Mouse (Mus musculus) brain, embryonic 14.5 days (tissue): ENCODE measurements at regions not wholly inside any gene's neighbourhood (a gene's known extent, or its start where the extent isn't known, plus 50 kb on each side); places are given as distances from the start of the nearest gene placed in this dataset.
A peak's percentile ranks its signal among the peaks of the same experiment; 100 is the strongest.

ENCODE experiments used
- DNase-seq: peaks from one replicate; pipeline ENCODE4 v3.0.0-alpha.2; 2011; ENCODE audit warnings: low read depth
- CTCF ChIP-seq: fragments of 200-500 bp; IDR thresholded peaks from 2 replicates; pipeline ENCODE4 v1.5.1; 2012; ENCODE audit warnings: inconsistent platforms, mild to moderate bottlenecking, moderate library complexity, borderline replicate concordance; ENCODE audit not compliant: insufficient read depth, insufficient read length; ENCODE audit errors: extremely low read depth
- POLR2A ChIP-seq: fragments of 200-500 bp; IDR thresholded peaks from 2 replicates; pipeline ENCODE4 v1.6.1; 2012; ENCODE audit warnings: mild to moderate bottlenecking, inconsistent platforms, borderline replicate concordance; ENCODE audit not compliant: poor library complexity, insufficient read depth, insufficient read length, severe bottlenecking; ENCODE audit errors: extremely low read depth

DNA sequence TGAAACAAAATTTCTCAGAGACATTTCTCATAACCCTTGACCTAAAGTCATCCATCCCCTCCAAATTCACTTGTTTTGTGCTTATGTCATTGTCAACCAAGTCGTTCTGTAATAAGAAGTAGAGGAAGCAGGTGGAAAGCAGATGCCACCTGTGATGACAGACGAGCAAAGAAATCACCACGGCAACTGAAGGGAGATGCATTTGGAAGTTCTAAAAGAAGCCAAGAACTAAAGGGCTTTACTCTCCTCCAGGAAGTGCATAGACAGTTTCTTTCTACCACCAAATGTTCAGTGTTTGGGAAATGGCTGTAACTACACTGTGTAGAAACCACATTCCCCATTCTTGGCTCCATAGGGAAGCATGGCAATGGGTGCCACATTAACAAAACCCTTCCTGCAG lies 317.4 kb downstream of the Gm10184 start:
- DNase-seq: no peak
- TF ChIP-seq POLR2A (no peak), CTCF (no peak)

DNA sequence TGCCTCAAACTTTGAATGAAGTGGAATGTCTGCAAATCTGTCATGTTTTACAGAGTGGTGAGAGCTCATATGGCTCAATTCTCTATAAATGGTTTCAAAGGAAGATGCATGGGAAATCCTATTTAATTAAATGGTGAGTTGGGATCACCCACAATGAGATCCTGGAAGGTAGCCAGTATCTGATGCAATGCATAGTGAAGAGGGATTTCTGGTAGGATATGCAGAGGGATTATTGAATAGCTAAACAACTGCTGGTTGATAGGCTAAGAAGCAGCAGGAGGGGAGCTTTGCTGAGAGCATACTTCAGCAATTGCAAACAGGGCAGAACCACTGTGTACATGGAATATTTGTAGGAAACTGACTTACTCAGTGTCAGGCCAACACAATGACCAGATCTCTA lies 350.7 kb downstream of the Gm10184 start:
- peak; percentile 78 for DNase-seq
- no peak for TF ChIP-seq CTCF
- no peak for TF ChIP-seq POLR2A

DNA sequence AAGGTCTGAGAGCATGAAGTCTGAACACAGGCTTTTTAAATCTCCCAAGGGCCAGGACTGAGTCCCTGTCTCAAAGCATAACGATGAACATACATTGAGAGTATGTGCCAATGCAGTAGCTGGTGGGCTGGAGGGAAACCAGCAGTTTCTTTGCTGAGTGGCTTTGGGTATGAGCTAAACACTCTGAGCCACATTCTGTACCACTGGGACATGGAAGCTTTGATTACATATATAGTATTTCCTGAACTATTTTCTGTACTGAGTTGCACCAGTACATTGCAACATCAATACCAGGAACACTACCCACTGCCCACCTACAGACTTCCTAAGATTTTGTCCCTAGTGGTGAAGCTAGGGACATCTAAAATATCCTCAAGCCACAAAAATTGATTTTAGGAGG lies 354.3 kb upstream of the Fshr start:
- TF ChIP-seq POLR2A (no peak), CTCF (no peak)
- no peak for DNase-seq

DNA sequence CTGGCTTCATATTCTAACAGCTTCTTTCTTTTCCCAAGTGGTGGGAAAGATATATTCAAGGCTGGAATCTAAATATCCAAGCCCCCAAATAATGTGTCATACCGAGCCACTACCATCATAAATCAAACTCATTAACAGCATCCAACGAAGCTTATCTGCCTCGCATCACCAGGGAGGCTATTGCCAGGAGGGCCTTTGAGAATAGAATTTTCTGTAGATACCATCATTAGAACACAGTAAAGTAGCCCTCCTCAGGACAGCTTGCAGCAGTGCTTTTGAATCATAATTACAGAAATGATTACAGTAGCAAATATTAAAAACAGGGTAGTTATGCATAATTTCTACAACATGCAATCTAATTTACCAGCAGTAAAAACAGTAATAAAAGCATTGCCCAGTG lies 353.1 kb upstream of the Fshr start:
- DNase-seq: peak; percentile 39
- no peak for TF ChIP-seq POLR2A
- TF ChIP-seq CTCF: no peak

DNA sequence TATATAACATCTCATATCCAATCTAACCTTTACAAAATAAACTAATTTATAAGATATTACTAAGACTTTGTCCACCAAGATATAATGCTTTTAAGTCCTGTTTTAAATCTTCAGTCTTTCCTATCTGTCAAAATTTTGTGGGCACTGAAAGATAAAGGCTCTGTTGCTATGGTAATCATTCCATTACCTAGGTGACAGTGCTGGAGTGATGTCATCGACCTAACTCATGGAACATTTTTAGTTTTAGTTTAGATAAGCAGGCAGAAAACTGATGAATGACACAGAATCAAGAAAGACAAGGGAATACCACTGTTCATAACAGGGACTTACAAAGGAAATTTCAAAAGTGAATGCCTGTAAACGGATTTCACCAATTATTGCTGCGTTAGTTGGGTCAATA lies 350.3 kb upstream of the Fshr start:
- no peak for DNase-seq
- no peak for TF ChIP-seq CTCF
- TF ChIP-seq POLR2A: no peak

DNA sequence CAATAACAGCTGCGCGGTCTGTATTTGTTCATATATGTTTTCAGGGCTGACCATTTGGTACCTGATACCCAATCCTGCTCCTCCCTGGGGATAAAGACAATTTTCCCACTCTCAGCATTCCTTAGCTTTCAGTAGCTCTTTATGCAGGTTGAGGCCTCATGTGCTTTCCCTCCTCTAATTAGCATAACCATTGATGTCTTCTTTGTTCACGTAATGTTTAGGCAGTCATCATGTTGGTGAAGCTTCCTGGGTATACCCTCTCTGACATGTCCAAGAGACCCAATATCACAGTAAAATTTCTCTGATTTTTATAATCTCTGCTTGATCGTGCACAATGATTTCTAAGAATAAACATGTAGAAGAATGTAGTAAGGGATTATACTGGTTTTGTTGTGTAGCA lies 321.4 kb upstream of the Fshr start:
- DNase-seq: no peak
- TF ChIP-seq POLR2A: no peak
- TF ChIP-seq CTCF: no peak

DNA sequence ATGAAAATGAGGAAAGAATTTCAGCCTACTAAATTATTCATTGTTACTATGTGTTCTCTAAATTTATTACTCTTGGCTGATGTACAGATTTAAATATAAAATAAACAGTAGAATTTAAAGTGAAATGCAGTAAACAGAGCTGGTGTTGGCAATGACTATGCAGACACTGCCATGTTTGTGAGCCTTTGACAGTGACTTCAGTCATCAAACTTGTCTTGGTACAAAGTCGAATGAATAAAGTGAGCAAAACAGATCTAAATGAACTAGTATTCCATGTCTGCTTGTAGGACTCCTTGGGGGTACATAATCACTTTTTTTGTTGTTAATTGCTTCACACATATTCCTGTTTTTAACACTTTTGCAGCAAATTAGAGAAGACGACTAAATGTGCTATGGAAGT lies 318.9 kb upstream of the Fshr start:
- TF ChIP-seq POLR2A (no peak), CTCF (no peak)
- DNase-seq: peak; percentile 27

DNA sequence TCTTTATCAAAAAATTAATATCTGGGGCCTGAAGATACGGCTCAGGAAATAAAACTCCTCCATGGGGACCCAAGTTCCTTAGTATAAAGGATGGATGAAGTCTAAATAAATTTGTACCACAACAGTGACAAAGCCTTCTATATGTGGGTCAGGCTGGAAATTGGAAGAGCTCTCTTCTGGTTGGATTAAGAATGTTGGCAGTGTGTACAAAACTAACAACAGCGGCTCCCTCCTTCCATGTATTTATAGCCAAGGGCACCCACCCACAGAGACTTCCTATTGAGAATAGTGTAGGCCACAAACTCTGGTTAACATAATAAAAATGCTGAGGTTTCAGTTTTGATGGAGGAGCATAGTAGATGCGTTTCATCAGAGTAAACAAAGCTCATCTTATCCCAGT lies 304.8 kb upstream of the Fshr start:
- DNase-seq: no peak
- no peak for TF ChIP-seq CTCF
- no peak for TF ChIP-seq POLR2A

DNA sequence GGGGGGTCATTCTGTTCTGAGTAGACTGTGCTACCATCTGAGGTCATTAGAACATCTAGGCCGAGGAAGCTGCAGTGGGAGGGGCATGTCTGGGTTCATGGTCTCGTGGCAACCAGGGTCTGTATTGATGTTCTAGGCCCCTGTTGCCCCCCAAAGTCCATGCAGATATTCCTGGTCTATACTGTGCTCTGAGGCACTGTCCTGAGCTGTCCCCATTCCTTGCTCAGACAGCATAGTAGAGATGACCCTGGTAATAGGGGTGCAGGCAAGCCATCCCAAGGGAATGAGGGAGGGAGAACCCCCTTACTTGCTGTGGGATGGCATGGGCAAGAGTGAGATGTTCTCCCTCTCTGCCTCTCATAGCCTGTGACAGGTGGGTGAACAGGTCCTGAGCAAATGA lies 293.1 kb upstream of the Fshr start:
- no peak for TF ChIP-seq CTCF
- no peak for TF ChIP-seq POLR2A
- DNase-seq: no peak

DNA sequence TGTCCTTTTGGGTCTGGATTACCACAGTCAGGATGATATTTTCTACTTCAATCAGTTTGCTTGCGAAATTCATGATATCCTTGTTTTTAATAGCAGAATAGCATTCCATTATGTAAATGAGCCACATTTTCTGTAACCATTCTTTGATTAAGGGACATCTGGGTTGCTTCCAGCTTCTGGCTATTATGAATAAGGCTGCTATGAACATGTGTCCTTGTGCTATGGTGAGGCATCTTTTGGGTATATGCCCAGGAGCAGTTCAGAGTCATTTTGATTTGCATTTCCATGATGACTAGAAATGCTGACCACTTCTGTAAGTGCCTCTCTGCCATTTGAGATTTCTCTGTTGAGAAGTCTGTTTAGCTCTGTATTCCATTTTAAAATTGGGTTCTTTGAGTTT lies 266.0 kb upstream of the Fshr start:
- TF ChIP-seq CTCF: no peak
- no peak for TF ChIP-seq POLR2A
- no peak for DNase-seq

DNA sequence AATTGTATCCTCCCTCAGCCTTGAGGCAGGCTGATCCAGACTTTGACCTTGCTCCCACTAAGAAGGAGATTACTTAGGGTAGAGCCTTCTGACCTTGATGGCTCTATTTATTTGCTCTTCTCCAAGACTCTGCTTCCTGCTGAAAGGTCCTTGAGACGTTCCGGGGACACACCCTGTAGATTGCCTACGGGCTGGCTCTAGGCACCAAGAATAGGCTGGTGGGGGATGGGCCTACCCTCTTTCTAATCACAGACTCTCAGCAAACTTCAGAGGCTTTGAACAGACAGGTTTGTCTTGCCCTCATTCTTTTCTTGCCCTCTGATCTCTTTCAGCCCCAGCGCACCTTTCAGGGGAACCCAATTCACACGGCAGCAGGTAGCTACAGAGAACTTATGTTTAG lies 265.4 kb upstream of the Fshr start:
- no peak for TF ChIP-seq CTCF
- no peak for TF ChIP-seq POLR2A
- DNase-seq: no peak

DNA sequence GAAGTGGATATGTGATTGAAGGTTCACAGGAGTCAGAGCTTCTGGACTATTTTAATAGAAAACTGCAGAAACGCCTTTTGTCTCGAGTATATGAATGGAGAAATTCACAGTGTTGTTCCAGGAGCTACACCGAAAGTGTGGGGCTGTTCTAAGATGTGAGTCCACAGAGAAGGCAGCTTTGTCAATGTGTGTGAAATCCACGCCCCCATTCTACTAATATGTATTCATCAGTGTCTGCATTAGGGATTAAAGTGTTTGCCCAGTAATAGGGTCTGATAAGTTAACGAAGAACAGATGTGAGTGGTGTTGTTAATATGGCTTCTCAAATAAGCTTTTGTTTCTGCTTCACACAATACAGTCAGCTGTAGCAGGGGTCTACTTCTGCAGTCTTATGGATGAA lies 260.0 kb upstream of the Fshr start:
- no peak for TF ChIP-seq POLR2A
- TF ChIP-seq CTCF: no peak
- no peak for DNase-seq

DNA sequence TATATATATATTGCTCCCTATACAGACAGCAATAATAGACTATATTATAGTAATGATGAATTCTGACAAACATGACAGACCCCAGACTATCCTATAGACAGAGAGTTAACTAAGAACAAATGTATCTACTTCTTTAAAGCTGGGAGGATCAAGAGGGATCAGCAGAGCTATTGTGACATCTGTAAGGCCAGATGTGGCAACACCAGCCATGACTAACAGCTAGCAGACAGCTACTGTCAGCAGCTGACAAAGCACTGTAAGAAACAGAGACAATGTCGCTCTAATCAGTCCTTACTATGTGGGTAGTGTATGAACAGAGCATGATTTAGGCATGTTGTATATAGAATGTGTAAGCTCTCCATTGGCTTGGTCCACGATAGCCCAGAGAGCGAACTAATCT lies 253.8 kb upstream of the Fshr start:
- DNase-seq: no peak

More for the DNA sequence above, 253.8 kb upstream of the Fshr start:
- TF ChIP-seq POLR2A (no peak), CTCF (no peak)
